Mouse (Mus musculus): Measurements from ENCODE around the gene Clcn1. TPM values are rescaled to one million over a fixed set of nuclear protein-coding genes. Genes with fewer than 3 reads are reported as not detected.

Gene Clcn1
- 1.7 and 2.2 TPM in 2 replicates for polyA plus RNA-seq (2016; fragmentation: Nextera tagmentation; extraction: Ambion mirVana)

DNA sequence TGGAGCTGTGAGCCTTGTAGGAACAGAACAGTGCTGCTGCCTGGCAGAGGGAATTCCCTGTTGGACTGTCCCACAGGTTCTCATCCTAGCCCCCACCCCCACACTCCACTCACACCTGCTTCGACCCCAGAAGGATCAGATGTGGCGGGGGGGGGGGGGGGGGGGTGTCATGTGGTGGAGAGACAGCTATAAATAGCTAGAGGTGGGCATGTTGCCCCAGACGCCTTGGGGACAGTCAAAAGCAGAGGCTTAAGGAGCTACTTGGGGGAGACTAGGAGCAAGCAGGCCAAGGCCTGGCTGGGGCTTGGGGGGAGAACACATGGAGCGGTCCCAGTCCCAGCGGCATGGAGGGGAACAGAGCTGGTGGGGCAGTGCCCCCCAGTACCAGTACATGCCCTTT, at the start of gene Clcn1:
TSS of gene Clcn1 (plus strand) at position 238 of the 400 bp plus-strand sequence.
- H3K27me3 ChIP-seq: no peaks in the 10 kb centered on the region
- no peaks in the 10 kb centered on the region for H3K9me3 ChIP-seq
- peaks cover 63% of the 10 kb centered on the region for H3K36me3 ChIP-seq (replicated peaks)
- no peak within 1 kb of the TSS for H3K9ac ChIP-seq
- WGBS: 75% methylated on average over 4 of the region's 5 CpGs
- H3K4me1 ChIP-seq: no peaks in the 10 kb centered on the region
- H3K27ac ChIP-seq: no peak within 1 kb of the TSS
- no peak within 1 kb of the TSS for H3K4me2 ChIP-seq
- H3K4me3 ChIP-seq (replicated peaks): no peak within 1 kb of the TSS
- 0 out of 2 replicates have a peak, but pooled peaks have one; percentile 40 for ATAC-seq (ENCODE audit: low FRiP score)

DNA sequence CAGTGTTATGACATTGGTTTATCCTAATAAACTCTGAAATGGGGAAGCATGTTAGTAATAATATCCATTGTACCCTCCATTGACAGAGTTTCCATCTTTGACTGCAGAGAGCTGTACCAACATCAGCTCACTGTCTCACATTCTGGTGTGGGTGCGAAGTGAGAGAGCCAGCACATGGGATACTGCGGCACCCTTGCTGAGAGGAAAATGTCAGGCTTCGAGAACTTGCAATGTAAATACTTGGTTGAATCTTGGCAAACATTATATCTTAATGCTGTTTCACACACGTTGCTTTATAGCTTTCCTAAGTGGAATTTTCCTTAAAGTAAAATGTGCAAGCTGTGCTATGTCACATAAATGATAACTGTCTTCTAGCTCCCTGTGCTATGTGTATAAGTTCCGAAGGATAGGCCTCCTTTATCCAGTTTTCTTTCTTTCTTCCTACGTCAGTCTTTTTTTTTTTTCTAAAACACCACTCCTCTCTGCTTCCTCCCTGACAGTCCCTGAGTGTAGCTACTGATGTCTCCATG, 49.1 kb upstream of the Clcn1 start:
- no peak overlapping the region for H3K27ac ChIP-seq
- ATAC-seq (ENCODE audit: low FRiP score): no peak
- 73% methylated on average over 6 of the region's 6 CpGs for WGBS
- no peak overlapping the region for H3K4me3 ChIP-seq (replicated peaks)
- H3K27me3 ChIP-seq: no peaks in the 10 kb centered on the region
- no peaks in the 10 kb centered on the region for H3K4me1 ChIP-seq
- H3K4me2 ChIP-seq: no peak overlapping the region
- H3K36me3 ChIP-seq (replicated peaks): no peaks in the 10 kb centered on the region
- H3K9me3 ChIP-seq: no peaks in the 10 kb centered on the region
- no peak overlapping the region for H3K9ac ChIP-seq

DNA sequence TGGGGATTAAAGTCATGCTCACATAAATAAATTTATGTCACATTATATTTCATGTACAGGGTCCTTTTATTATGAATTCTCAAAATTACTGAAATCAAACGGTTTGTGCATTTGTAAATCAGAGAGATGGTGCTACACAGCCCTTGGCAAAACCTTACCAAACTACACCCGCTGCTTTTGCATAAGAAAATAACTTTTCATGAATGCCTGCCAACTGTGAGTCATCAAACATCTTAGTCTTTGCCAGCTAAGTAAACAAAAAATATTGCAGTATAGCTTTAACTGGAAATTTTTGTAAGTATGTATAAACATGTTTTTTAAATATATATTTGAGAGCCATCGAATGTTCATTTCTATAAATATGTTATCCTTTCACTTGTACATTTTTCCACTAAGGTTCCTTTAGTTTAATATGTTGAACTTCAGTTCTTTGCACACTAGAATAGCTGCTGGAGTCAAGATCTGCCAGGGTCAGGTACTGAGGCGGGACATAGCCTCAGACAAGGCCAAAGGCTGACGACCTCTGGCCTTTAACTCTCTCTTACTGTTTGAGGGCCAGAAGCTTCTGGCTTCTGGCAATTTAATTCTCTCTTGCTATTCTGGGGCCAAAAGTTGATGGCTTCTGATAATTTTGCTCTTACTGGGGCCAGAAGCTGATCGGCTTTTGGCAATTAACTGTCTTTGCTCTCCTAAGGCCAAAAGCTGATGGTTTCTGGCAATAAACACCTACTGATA, 45.0 kb upstream of the Clcn1 start:
- Histone ChIP-seq H3K4me3 (replicated peaks) (no peak overlapping the region), H3K4me1 (no peaks in the 10 kb centered on the region; the same call in 1 of the 2 replicates), H3K27ac (no peak overlapping the region), H3K36me3 (replicated peaks) (no peaks in the 10 kb centered on the region), H3K4me2 (no peak overlapping the region), H3K9me3 (no peaks in the 10 kb centered on the region), H3K9ac (no peak overlapping the region), H3K27me3 (peaks cover 5% of the 10 kb centered on the region)
- ATAC-seq (ENCODE audit: low FRiP score): no peak
- WGBS: 86% methylated on average over 6 of the region's 6 CpGs

DNA sequence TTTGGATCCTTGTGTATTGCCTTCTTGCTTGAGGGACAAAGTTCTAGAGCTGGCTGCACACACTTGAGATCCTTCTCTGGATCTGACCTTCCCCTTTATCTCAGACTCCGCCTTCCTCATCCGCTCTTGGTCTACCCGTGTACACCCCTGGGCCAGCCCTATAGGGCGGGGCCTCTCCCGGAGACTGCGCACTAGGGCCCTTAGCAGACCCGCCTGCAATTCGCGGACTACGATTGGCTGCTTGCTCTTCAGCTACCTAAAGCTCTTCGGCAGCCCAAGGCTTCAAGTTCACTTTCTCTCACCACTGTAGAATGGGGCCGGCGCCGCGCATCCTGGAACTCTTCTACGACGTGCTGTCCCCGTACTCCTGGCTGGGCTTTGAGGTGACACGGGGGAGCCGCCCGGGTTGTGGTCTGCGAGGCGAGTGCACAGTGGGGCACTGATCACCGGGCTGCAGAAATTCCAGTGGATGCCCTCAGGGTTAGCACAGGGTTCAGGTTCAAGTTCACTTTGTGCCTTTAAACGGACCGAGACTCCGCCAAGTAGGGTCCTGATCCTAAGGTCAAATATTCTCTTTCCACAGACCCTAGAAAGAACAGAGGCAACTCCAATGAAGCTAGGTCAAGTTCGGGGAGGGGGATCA, 40.7 kb upstream of the Clcn1 start, which contains the start of gene Gstk1:
TSS of gene Gstk1 (plus strand) at position 225 of the 643 bp plus-strand sequence.
- Histone ChIP-seq H3K27ac (no peak within 1 kb of the TSS), H3K4me2 (peak within 1 kb of the TSS; percentile 68), H3K36me3 (replicated peaks) (no peaks in the 10 kb centered on the region), H3K9ac (peak within 1 kb of the TSS; percentile 56), H3K4me1 (no peaks in the 10 kb centered on the region; the same call in 1 of the 2 replicates), H3K4me3 (replicated peaks) (peak within 1 kb of the TSS; percentile 45), H3K9me3 (no peaks in the 10 kb centered on the region), H3K27me3 (peaks cover 14% of the 10 kb centered on the region)
- ATAC-seq (ENCODE audit: low FRiP score): peak; percentile 99
- 3% methylated on average over 28 of the region's 28 CpGs for WGBS

DNA sequence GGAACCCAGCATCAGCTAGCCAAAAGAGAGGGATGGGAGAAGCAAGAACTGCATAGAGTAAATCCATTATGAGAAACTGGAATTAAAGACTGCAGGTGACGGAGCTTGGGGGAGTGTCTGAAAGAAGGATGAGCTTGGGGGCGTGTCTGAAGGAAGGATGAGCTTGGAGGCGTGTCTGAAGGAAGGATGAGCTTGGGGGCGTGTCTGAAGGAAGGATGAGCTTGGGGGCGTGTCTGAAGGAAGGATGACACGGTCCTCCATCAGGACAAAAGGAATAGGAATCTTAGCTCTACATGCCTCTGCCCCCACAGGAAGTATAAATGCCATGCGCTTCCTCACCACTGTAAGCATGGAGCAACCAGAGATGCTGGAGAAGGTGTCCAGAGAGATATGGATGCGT, 39.3 kb upstream of the Clcn1 start:
- Histone ChIP-seq H3K27ac (no peak overlapping the region), H3K4me3 (replicated peaks) (no peak overlapping the region), H3K4me1 (no peaks in the 10 kb centered on the region; the same call in 1 of the 2 replicates), H3K9me3 (no peaks in the 10 kb centered on the region), H3K27me3 (peaks cover 14% of the 10 kb centered on the region), H3K9ac (no peak overlapping the region), H3K4me2 (no peak overlapping the region), H3K36me3 (replicated peaks) (no peaks in the 10 kb centered on the region)
- peak; percentile 18; the same call in 1 of the 2 replicates for ATAC-seq (ENCODE audit: low FRiP score)
- 9% methylated on average over 8 of the region's 8 CpGs for WGBS

DNA sequence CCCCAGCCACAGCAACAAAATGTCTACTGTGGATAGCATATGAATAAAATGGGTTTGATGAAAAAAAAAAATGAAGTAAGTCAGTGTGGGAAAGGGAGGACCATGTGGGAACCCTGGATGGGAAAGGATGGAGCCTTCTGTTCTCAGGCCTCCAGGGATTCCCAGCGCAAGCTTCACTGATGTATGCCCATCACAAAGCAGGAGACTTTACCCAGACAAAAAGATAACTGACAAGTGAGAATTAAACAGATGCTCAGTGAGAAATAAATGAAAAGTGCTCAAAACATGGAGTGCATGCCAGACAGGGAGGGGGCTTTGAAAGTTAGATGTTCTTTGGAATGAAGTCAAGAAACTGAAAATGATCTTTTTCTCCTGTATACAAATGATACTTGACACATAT, 38.5 kb upstream of the Clcn1 start:
- Histone ChIP-seq H3K4me2 (no peak overlapping the region), H3K27ac (no peak overlapping the region), H3K9me3 (no peaks in the 10 kb centered on the region), H3K36me3 (replicated peaks) (no peaks in the 10 kb centered on the region), H3K4me1 (no peaks in the 10 kb centered on the region; the same call in 1 of the 2 replicates), H3K9ac (no peak overlapping the region), H3K4me3 (replicated peaks) (no peak overlapping the region), H3K27me3 (peaks cover 14% of the 10 kb centered on the region)
- 84% methylated on average over 1 of the region's 1 CpGs for WGBS
- ATAC-seq (ENCODE audit: low FRiP score): no peak

DNA sequence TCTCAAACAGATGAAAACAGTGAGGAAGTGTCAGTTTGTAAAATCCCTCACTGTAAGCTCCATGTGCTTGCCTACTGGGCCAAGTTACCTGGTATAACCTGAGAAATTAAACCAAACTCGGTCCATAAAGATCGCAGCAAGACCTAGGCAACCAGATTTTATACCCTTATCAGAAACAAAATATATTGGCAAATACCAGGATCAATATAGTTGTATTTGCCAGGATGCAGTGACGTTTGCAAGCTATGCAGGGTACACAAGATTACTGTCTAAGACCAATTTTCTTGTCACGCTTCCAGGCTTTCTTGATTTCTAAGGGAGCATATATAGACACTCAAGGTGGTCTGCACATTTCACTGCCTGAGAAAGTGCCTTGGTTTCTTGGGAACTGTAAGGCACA, 34.7 kb upstream of the Clcn1 start:
- H3K4me2 ChIP-seq: no peak overlapping the region
- H3K27me3 ChIP-seq: peaks cover 5% of the 10 kb centered on the region; the same call in 1 of the 2 replicates
- no peak for ATAC-seq (ENCODE audit: low FRiP score)
- no peak overlapping the region for H3K4me3 ChIP-seq (replicated peaks)
- H3K9ac ChIP-seq: no peak overlapping the region
- no peaks in the 10 kb centered on the region for H3K36me3 ChIP-seq (replicated peaks)
- no peaks in the 10 kb centered on the region for H3K4me1 ChIP-seq
- WGBS: 88% methylated on average over 4 of the region's 4 CpGs
- no peak overlapping the region for H3K27ac ChIP-seq
- no peaks in the 10 kb centered on the region for H3K9me3 ChIP-seq

DNA sequence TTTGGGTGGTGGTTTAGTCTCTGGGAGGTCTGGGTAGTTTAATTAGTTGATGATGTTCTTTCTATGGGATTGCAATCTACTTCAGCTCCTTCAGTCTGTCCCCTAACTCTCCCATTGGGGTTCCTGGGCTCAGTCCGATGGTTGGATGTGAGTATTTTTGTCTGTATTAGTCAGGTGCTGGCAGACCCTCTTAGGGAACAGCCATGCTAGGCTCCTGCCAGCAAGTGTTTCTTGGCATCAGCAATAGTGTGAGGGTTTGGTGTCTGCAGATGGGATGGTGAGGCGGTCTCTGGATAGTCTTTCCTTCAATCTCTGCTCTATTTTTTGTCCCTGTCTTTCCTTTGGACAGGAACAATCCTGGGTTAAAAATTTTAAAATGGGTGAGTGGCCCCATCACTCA, 33.4 kb upstream of the Clcn1 start:
- no peak for ATAC-seq (ENCODE audit: low FRiP score)
- WGBS: 83% methylated on average over 2 of the region's 2 CpGs
- Histone ChIP-seq H3K9ac (no peak overlapping the region), H3K36me3 (replicated peaks) (no peaks in the 10 kb centered on the region), H3K4me3 (replicated peaks) (no peak overlapping the region), H3K4me2 (no peak overlapping the region), H3K27ac (no peak overlapping the region), H3K4me1 (no peaks in the 10 kb centered on the region), H3K9me3 (no peaks in the 10 kb centered on the region), H3K27me3 (no peaks in the 10 kb centered on the region)

DNA sequence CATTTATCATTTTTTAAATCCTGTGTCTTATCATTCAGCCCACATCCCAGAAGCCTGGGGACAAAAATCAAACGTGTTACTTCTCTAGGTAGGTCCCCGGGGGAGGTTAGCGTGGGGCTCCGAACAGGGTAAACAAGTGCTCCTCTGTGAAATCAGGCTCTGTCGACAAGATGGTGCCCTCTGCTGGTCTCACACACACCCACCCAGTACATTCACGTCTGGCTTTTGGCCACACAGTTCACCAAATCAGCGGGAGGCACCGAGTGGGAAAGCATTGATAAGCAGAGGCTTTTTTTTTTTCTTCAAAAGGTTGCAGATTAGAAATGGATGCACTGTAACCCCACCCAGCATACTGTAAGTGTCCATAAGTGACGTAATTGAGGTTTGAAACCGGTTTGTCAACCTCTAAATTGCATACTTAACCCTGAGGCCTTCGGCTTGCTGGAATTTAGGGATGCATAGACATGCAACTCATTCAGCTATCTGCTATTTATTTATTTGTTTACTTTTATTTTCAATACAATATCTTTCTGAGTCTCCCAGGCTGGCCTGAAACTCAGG, 29.1 kb upstream of the Clcn1 start:
- no peaks in the 10 kb centered on the region for H3K27me3 ChIP-seq
- no peak overlapping the region for H3K27ac ChIP-seq
- H3K4me1 ChIP-seq: no peaks in the 10 kb centered on the region
- H3K4me2 ChIP-seq: no peak overlapping the region
- no peaks in the 10 kb centered on the region for H3K9me3 ChIP-seq
- ATAC-seq (ENCODE audit: low FRiP score): peak; percentile 58; the same call in 1 of the 2 replicates
- H3K9ac ChIP-seq: no peak overlapping the region
- H3K36me3 ChIP-seq (replicated peaks): no peaks in the 10 kb centered on the region
- H3K4me3 ChIP-seq (replicated peaks): no peak overlapping the region
- 24% methylated on average over 11 of the region's 11 CpGs for WGBS

DNA sequence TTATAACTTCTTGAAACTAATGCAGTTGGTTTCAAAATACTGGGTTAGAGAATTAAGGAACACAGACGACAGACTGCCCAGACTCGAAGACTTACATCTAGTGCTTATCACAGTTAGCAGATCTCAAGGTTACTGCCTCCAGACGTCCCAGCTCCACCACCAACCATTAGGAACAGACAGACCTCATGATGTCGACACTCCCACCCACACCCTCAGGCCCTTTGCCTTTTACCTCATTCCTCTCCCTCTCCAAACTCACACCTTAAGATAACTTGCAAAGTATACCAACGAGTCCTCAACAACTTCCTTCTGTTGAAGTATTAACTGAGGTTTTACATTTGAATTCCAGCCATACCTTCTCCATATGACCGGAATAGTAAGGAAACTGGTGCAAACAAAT, 26.1 kb upstream of the Clcn1 start:
- Histone ChIP-seq H3K27me3 (no peaks in the 10 kb centered on the region), H3K9ac (no peak overlapping the region), H3K27ac (no peak overlapping the region), H3K4me3 (replicated peaks) (no peak overlapping the region), H3K4me1 (no peaks in the 10 kb centered on the region), H3K36me3 (replicated peaks) (no peaks in the 10 kb centered on the region), H3K4me2 (no peak overlapping the region), H3K9me3 (no peaks in the 10 kb centered on the region)
- WGBS: 76% methylated on average over 6 of the region's 6 CpGs
- no peak for ATAC-seq (ENCODE audit: low FRiP score)

DNA sequence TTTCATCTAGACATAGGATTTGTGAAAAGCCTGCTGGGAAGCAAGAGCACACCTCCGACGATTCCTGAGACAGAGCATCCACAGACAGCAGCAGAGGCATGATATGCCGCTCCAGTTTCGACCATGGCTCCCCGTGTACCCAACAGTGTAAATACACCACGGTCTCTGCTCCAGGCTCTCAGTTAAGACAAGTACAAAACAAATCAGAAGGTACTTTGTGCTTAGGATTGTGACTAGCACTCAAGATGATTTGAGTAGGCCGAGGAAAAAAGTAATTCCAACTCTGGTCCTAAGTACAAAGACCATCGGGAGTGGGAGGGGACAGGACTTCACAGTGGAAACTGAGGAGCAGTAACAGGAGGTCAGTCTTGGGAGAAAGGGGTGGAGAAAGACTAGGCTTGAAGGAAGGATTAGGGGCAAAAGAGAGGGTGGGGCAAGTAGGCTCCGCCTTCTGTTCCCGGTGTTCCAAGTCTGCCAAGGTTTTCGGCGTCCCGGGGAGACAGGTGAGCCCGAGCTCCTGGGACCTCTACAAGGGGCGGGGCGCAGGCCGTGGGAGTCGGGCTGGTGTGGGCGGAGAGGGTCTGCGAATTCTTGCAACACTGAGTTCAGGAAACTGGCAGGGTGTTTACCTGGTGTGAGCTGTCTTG, 24.8 kb upstream of the Clcn1 start, which contains the start of gene Tmem139:
TSS of gene Tmem139 (plus strand) at position 447 of the 647 bp plus-strand sequence.
- H3K9me3 ChIP-seq: no peaks in the 10 kb centered on the region
- H3K27ac ChIP-seq: no peak within 1 kb of the TSS
- 0 out of 2 replicates have a peak within 1 kb of the TSS, but pooled peaks have one; percentile 17 for H3K9ac ChIP-seq
- no peak within 1 kb of the TSS for H3K4me2 ChIP-seq
- peaks cover 4% of the 10 kb centered on the region for H3K4me1 ChIP-seq
- no peak within 1 kb of the TSS for H3K4me3 ChIP-seq (replicated peaks)
- 21% methylated on average over 20 of the region's 20 CpGs for WGBS
- no peaks in the 10 kb centered on the region for H3K36me3 ChIP-seq (replicated peaks)
- ATAC-seq (ENCODE audit: low FRiP score): no peak
- H3K27me3 ChIP-seq: no peaks in the 10 kb centered on the region
